Mouse (Mus musculus) heart, postnatal 0 days (tissue): ENCODE data around the gene Camkmt.

Experiments used
- CTCF ChIP-seq: IDR thresholded peaks from 2 replicates; pipeline ENCODE4 v1.5.1; 2016; ENCODE audit warnings: antibody characterized with exemption, control low read depth, low read depth
- EP300 ChIP-seq: IDR thresholded peaks from 2 replicates; pipeline ENCODE4 v1.6.1; 2016; ENCODE audit warnings: antibody characterized with exemption, low read depth

DNA sequence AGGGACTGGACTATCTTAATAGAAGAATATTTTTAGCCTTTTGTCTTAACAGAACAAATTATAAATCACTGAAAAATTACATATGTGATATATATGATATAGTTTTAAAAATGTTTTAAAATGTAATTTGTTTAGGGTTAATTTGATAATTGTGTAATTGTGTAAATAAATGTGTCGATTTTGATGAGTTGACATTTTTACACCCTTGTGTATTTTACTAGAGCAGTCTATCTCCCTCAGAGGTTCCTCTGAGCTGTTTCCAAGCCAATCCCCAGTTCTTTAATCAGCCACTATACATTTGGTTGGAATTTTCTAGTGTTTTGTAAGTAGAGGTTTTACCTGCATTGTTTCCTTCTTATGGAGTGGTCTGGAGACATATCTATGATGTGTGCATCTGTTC, 48.0 kb downstream of the Camkmt start:
- TF ChIP-seq CTCF (no peak), EP300 (no peak)
